Mouse (Mus musculus): ENCODE results near the gene Prkg2. TPM values are rescaled to one million over a fixed set of nuclear protein-coding genes. Genes with fewer than 3 reads are reported as not detected.

The Prkg2 gene
- polyA plus RNA-seq, 1 experiment from 2014 or later, result 2.1 TPM

DNA sequence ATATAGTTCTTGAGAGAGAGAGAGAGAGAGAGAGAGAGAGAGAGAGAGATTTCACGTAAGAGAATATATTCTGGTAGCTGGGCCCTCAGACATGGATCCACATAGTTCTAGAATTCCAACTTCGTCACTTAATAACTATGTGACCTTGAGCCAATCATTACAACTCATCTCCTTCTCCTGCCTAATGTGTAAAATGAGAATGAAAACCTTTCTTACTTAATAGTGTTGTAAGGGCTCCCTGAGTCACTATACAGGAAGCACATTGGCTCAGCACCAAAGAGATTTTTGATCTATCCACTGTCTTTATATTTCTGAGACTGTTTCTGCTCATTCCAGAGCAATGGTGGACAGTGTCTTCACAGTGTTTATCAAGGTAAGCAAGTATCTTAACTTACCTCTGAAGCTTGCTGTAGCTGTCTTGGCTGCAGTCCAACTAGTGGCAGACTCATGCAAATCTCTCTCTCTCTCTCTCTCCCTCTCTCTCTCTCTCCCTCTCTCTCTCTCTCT, 146.6 kb downstream of the Prkg2 start:
- no peaks in the 10 kb centered on the region for H3K27me3 ChIP-seq

DNA sequence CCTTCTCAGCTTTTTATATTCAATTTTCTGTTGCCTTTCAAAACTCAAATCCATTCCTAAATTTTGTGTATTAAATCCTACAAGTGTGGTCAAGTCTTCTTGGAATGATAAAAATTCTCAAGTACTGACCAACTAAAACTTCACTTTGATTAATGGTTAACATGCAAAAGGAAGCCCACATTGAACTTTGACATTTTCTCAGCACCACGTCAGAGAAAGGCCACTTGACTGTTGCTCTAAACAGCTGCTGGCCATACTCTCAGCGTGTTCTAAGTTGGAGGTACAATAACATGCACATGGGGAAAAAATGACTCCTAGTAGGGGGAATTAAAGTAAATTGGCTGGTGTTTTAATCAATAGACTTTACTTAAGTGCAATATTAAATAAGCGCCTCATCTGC, 155.1 kb downstream of the Prkg2 start:
- no peaks in the 10 kb centered on the region for H3K27me3 ChIP-seq
- H3K9me3 ChIP-seq, result no peaks in the 10 kb centered on the region
- no peak overlapping the region for H3K27ac ChIP-seq (replicated peaks)
- no peak overlapping the region for H3K4me2 ChIP-seq (replicated peaks)
- no peak overlapping the region for H3K4me3 ChIP-seq
- H3K9ac ChIP-seq (replicated peaks), result no peak overlapping the region
- WGBS, result 72% methylated on average over 3 of the region's 3 CpGs
- no peaks in the 10 kb centered on the region for H3K36me3 ChIP-seq
- ATAC-seq (ENCODE audit: low FRiP score, low read depth), result no peak
- H3K4me1 ChIP-seq, result no peaks in the 10 kb centered on the region

More for the DNA sequence above, 146.6 kb downstream of the Prkg2 start:
- Histone ChIP-seq H3K36me3 (no peaks in the 10 kb centered on the region), H3K4me2 (replicated peaks) (no peak overlapping the region), H3K27ac (replicated peaks) (no peak overlapping the region), H3K4me1 (no peaks in the 10 kb centered on the region), H3K4me3 (no peak overlapping the region), H3K9me3 (no peaks in the 10 kb centered on the region), H3K9ac (replicated peaks) (no peak overlapping the region)
- WGBS, result 88% methylated on average over 2 of the region's 2 CpGs
- no peak for ATAC-seq (ENCODE audit: low FRiP score, low read depth)

Other genes with a start within 250 kb of the Prkg2 start
- gene Bmp3, start 182.9 kb downstream of the Prkg2 start, polyA plus RNA-seq (2016; fragmentation: Nextera tagmentation; extraction: Ambion mirVana), result 0.94 and 0.98 TPM in 2 replicates

Measured in midbrain, embryonic 12.5 days (tissue).